Mouse (Mus musculus) forebrain, embryonic 14.5 days (tissue): ENCODE results near the gene Carmil2. TPM values are rescaled to one million over a fixed set of nuclear protein-coding genes. Genes with fewer than 3 reads are reported as not detected.

Experiments
- ATAC-seq: fragments of 200-750 bp; cut with Nextera tagmentation; 2 replicates; pipeline ENCODE4 v1.8.0; 2017; ENCODE audit warnings: mild to moderate bottlenecking, moderate library complexity
- DNase-seq: peaks from one replicate; pipeline ENCODE4 v3.0.0-alpha.2; 2015; ENCODE audit warnings: low spot score
- H3K27ac ChIP-seq: fragments of 300-500 bp; sonication (generic); 2 replicates; pipeline ENCODE4 v1.5.1; 2014; ENCODE audit warnings: low read depth, mild to moderate bottlenecking, control low read depth, low read length, moderate library complexity
- H3K27me3 ChIP-seq: fragments of 300-500 bp; sonication (generic); replicated peaks from 2 replicates; pipeline ENCODE4 v1.6.1; 2014; ENCODE audit warnings: low read length, control low read depth, mixed read lengths; ENCODE audit not compliant: control insufficient read depth, insufficient read depth
- H3K36me3 ChIP-seq: fragments of 300-500 bp; sonication (generic); 2 replicates; pipeline ENCODE4 v1.6.1; 2014; ENCODE audit warnings: low read length, control low read depth; ENCODE audit not compliant: control insufficient read depth, insufficient read depth
- H3K4me1 ChIP-seq: fragments of 300-500 bp; sonication (generic); 2 replicates; pipeline ENCODE4 v1.6.1; 2014; ENCODE audit warnings: antibody characterized with exemption, low read length, control low read depth; ENCODE audit not compliant: control insufficient read depth, insufficient read depth
- H3K4me2 ChIP-seq: fragments of 300-500 bp; sonication (generic); 2 replicates; pipeline ENCODE4 v1.6.1; 2014; ENCODE audit warnings: mild to moderate bottlenecking, control low read depth, low read length
- H3K4me3 ChIP-seq: fragments of 300-500 bp; sonication (generic); 2 replicates; pipeline ENCODE4 v1.5.1; 2014; ENCODE audit warnings: low read depth, low read length, control low read depth
- H3K9ac ChIP-seq: fragments of 300-500 bp; sonication (generic); 2 replicates; pipeline ENCODE4 v1.6.1; 2014; ENCODE audit warnings: mild to moderate bottlenecking, low read length, control low read depth, moderate library complexity
- H3K9me3 ChIP-seq: fragments of 300-500 bp; sonication (generic); replicated peaks from 2 replicates; pipeline ENCODE4 v1.6.1; 2016; ENCODE audit warnings: low read length, control low read depth, mixed read lengths; ENCODE audit not compliant: control insufficient read depth
- WGBS: fragments of 180-500 bp; shearing (Covaris S2); extraction: QIAGEN DNeasy Blood & Tissue Kit; methylation state at CpG from one replicate; pipeline ENCODE4 v1.1.7; 2014; 5-methylcytosine and 5-hydroxymethylcytosine counted together
- polyA plus RNA-seq: library from polyadenylated mRNA; unstranded; fragments of >200 nt; fragmentation: Nextera tagmentation; extraction: Ambion mirVana; gene quantifications from 2 replicates; pipeline ENCODE4 v1.2.1, GENCODE M21; 2014

Gene Carmil2
- polyA plus RNA-seq, 1 experiment from 2014 or later: 6.0 TPM

DNA sequence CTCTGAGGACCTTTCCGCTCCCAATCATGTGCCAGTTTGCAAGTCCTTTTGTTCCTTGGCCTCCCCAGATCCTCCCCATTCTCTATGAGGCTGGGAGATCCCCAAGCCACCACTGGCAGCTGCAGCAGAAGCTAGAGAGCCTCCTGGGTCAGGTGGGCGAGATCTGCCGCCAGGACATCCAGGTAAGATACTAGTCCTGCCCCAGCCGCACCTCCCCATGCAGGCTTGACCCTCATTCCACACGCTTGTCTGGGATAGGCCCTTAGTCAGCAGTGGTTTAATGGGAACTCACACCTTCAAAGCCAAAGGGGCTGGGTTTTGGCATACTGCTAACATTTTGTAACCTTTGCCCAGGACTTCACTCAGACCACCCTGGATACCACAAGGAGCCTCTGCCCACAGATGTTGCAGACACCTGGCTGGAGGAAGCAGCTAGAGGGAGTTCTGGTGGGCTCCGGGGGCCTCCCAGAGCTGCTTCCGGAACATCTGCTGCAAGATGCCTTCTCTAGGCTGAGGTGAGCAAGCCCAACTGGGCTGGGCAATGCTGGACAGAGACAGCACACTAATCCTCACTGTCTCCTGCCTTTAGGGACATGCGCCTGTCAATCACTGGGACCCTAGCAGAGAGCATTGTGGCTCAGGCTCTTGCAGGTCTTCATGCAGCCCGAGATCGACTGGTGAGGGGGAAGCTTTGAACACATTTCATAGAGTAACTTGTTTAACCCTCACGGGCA lies 6.5 kb downstream of the Carmil2 start:
- no peak for DNase-seq
- Histone ChIP-seq H3K4me3 (no peak overlapping the region), H3K27me3 (no peaks in the 10 kb centered on the region), H3K36me3 (peaks cover 20% of the 10 kb centered on the region), H3K4me2 (no peak overlapping the region), H3K4me1 (peaks cover 7% of the 10 kb centered on the region; the same call in 1 of the 2 replicates), H3K27ac (no peak overlapping the region), H3K9ac (no peak overlapping the region), H3K9me3 (no peaks in the 10 kb centered on the region)
- ATAC-seq: no peak
- 92% methylated on average over 11 of the region's 11 CpGs for WGBS

GRCm38 (mm10) chr8:105693648-105694047 lies 7.6 kb downstream of the Carmil2 start:
- H3K27ac ChIP-seq: peak overlapping the region; percentile 39; the same call in 1 of the 2 replicates
- peak overlapping the region; percentile 85 for H3K4me2 ChIP-seq
- DNase-seq: peak; percentile 77
- H3K4me3 ChIP-seq: peak overlapping the region; percentile 58
- ATAC-seq: peak; percentile 74
- H3K9me3 ChIP-seq: no peaks in the 10 kb centered on the region
- peaks cover 30% of the 10 kb centered on the region for H3K36me3 ChIP-seq
- 3% methylated on average over 26 of the region's 30 CpGs for WGBS
- no peaks in the 10 kb centered on the region for H3K27me3 ChIP-seq
- H3K9ac ChIP-seq: peak overlapping the region; percentile 77
- H3K4me1 ChIP-seq: peaks cover 7% of the 10 kb centered on the region; the same call in 1 of the 2 replicates

- ATAC-seq (peak; percentile 38), DNase-seq (peak; percentile 30)
- WGBS: 9% methylated on average over 35 of the region's 40 CpGs
- Histone ChIP-seq H3K36me3 (peaks cover 34% of the 10 kb centered on the region), H3K4me3 (peak overlapping the region; percentile 58), H3K27ac (peak overlapping the region; percentile 39; the same call in 1 of the 2 replicates), H3K9me3 (no peaks in the 10 kb centered on the region), H3K4me1 (peaks cover 7% of the 10 kb centered on the region; the same call in 1 of the 2 replicates), H3K27me3 (no peaks in the 10 kb centered on the region), H3K4me2 (peak overlapping the region; percentile 85), H3K9ac (peak overlapping the region; percentile 77)
These were observed 8.2 kb downstream of the Carmil2 start for GRCm38 (mm10) chr8:105694051-105694799.

- Histone ChIP-seq H3K4me3 (peak overlapping the region; percentile 58), H3K9me3 (no peaks in the 10 kb centered on the region), H3K9ac (peak overlapping the region; percentile 77), H3K27me3 (no peaks in the 10 kb centered on the region), H3K4me1 (peaks cover 13% of the 10 kb centered on the region), H3K36me3 (peaks cover 37% of the 10 kb centered on the region), H3K4me2 (peak overlapping the region; percentile 85), H3K27ac (no peak overlapping the region)
- WGBS: 85% methylated on average over 30 of the region's 30 CpGs
- ATAC-seq (no peak), DNase-seq (no peak)
These were observed 9.2 kb downstream of the Carmil2 start for GRCm38 (mm10) chr8:105695080-105695780.

GRCm38 (mm10) chr8:105697196-105697780 lies 11.2 kb downstream of the Carmil2 start:
- no peak for DNase-seq
- 87% methylated on average over 17 of the region's 17 CpGs for WGBS
- no peak overlapping the region for H3K27ac ChIP-seq
- no peaks in the 10 kb centered on the region for H3K27me3 ChIP-seq
- H3K9ac ChIP-seq: no peak overlapping the region
- H3K36me3 ChIP-seq: peaks cover 37% of the 10 kb centered on the region
- peaks cover 19% of the 10 kb centered on the region for H3K4me1 ChIP-seq
- H3K9me3 ChIP-seq: no peaks in the 10 kb centered on the region
- H3K4me3 ChIP-seq: no peak overlapping the region
- no peak overlapping the region for H3K4me2 ChIP-seq
- no peak for ATAC-seq

DNA sequence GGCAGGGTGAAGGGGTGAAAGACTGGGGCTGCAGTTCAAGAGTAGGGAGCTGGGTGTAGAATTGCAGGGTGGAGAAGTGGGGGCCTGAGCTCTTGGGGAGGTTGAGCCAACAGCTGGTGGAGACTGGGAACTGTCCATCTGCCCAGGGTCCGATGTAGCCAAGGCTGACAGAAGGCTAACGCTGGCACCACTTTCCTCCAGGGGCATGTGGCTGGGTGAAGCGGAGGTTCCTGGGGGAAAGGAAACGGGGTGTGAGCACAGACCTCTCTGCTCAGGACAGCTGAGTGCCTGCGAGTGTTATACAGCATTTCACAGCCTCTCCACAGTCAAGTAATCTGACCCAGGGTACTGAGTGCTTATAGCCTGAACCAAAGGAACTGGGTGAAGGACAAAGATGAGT lies 12.7 kb downstream of the Carmil2 start:
- no peak overlapping the region for H3K27ac ChIP-seq
- H3K4me3 ChIP-seq: no peak overlapping the region
- H3K9me3 ChIP-seq: no peaks in the 10 kb centered on the region
- ATAC-seq: no peak
- no peak for DNase-seq
- H3K36me3 ChIP-seq: peaks cover 50% of the 10 kb centered on the region
- H3K9ac ChIP-seq: no peak overlapping the region
- H3K27me3 ChIP-seq: no peaks in the 10 kb centered on the region
- no peak overlapping the region for H3K4me2 ChIP-seq
- WGBS: 90% methylated on average over 5 of the region's 5 CpGs
- H3K4me1 ChIP-seq: peaks cover 19% of the 10 kb centered on the region

GRCm38 (mm10) chr8:105699488-105700215 lies 13.6 kb downstream of the Carmil2 start:
- H3K4me1 ChIP-seq: peaks cover 13% of the 10 kb centered on the region
- 90% methylated on average over 11 of the region's 11 CpGs for WGBS
- peak overlapping the region; percentile 76 for H3K9ac ChIP-seq
- peak overlapping the region; percentile 97 for H3K4me2 ChIP-seq
- DNase-seq (no peak), ATAC-seq (no peak)
- peaks cover 56% of the 10 kb centered on the region for H3K36me3 ChIP-seq
- peak overlapping the region; percentile 65 for H3K4me3 ChIP-seq
- H3K27me3 ChIP-seq: no peaks in the 10 kb centered on the region
- H3K9me3 ChIP-seq: no peaks in the 10 kb centered on the region
- H3K27ac ChIP-seq: no peak overlapping the region

DNA sequence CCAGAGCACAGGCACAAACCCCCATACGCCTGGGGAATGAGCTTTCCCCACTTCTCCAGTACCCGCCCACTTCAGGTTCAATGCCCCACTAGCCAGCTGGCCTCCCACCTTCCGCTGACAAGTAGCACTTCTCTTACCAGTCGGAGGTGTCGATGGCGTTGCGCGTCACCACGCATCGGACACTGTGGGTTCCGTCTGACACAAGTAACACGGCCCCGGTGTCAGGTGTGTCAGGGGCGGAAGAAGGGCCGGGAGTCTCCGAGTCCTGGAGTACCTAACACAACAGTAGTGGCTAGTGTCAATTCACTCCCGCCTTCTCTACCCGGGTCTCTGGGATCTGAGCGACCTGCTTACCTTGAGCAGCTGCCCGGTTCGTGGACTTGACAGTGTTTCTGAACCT lies 14.5 kb downstream of the Carmil2 start:
- peak overlapping the region; percentile 76 for H3K9ac ChIP-seq
- peak overlapping the region; percentile 65 for H3K4me3 ChIP-seq
- peak overlapping the region; percentile 97 for H3K4me2 ChIP-seq
- H3K9me3 ChIP-seq: no peaks in the 10 kb centered on the region
- DNase-seq (no peak), ATAC-seq (peak; percentile 56)
- 0% methylated on average over 21 of the region's 21 CpGs for WGBS
- H3K27ac ChIP-seq: peak overlapping the region; percentile 89; the same call in 1 of the 2 replicates
- peaks cover 56% of the 10 kb centered on the region for H3K36me3 ChIP-seq
- no peaks in the 10 kb centered on the region for H3K27me3 ChIP-seq
- peaks cover 13% of the 10 kb centered on the region for H3K4me1 ChIP-seq
